Mouse (Mus musculus): ENCODE data around the gene Lamtor1.
A peak's percentile ranks its signal among the peaks of the same experiment; 100 is the strongest.

Lamtor1 gene

GRCm38 (mm10) chr7:101905561-101906286, at the start of gene Lamtor1:
TSS of gene Lamtor1 (plus strand) at chr7:101905904.
- DNase-seq (ENCODE audit: low read depth, low spot score) = peak; percentile 98

GRCm38 (mm10) chr7:101857094-101857493, 48.6 kb upstream of the Lamtor1 start, which contains the start of gene Folr2:
TSS of gene Folr2 (minus strand) at chr7:101857194.
- no peak for DNase-seq (ENCODE audit: low read depth, low spot score)

- no peak for DNase-seq (ENCODE audit: low read depth, low spot score)
Observed at GRCm38 (mm10) chr7:101858362-101858761, 47.3 kb upstream of the Lamtor1 start.

DNA sequence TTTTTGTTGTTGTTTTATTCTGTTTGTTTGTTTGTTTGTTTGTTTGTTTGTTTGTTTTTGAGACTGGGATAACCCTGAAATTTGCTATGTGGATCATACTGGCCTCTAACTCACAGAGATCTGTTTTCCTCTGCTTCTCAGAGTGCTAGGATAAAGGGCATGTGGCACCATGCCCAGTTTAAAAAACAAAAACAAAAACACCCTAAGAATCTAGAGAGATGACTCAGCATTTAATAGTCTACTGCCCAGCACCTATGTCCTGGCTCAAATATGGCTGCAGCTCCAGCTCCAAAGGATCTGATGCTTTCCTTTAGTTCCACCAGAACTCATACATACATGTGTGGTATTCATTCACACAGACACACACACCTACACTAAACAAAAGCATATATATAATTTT, 44.7 kb upstream of the Lamtor1 start:
- DNase-seq (ENCODE audit: low read depth, low spot score) = no peak

DNA sequence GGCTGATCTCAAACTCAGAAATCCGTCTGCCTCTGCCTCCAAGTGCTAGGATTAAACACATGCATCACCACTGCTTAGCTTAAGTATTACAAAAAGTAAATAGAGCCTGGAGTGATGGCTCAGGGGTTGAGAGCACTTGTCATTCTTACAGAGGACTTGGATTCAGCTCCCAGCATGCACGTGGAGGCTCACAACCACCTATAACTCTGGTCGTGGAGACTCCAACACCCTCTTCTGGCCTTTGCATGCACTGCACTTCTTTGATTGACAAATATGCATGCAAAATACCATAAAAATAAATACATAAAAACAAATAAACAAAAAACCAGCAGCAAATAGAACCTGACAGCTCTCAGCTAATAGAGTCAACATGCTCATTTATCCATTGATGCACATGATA, 43.4 kb upstream of the Lamtor1 start:
- no peak for DNase-seq (ENCODE audit: low read depth, low spot score)

GRCm38 (mm10) chr7:101863415-101863814, 42.3 kb upstream of the Lamtor1 start, which contains the start of gene Anapc15:
TSS of gene Anapc15 (plus strand) at chr7:101863715.
- no peak for DNase-seq (ENCODE audit: low read depth, low spot score)

DNA sequence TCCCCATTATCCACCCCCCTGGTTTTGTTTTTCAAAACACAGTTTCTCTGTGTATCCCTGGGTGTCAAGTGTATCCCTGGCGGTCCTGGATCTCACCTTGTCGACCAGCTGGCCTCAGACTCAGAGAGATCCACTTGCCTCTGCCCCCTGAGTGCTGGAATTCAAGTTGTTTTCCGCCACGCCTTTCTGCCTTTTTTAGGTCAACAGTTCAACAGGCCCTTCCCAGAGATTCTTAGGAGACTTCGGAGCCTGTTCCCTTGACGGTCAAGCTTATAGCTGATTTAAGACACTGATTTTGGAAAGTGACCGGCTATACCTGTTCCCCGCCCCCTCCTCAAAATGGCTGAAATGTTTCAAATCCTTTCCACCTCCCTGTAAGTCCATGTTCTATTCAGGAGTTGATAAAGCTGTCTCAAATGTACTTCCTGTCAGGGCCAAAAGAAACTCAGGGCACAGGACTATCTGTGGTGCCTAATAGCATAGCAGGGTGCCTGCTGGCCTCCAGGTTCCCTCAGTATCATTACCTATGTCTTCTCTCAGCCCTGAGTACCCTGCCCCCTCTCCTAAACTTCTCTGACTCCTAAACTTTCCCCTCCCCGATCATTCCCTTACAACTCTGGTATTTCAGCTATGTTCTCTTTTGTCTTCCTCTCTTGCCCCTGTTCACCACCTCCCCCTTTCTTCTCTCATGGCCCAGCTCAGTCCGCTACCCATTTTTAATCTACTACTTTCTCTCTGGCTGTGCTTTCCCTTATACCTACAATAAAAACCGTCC, 39.0 kb upstream of the Lamtor1 start:
- no peak for DNase-seq (ENCODE audit: low read depth, low spot score)

GRCm38 (mm10) chr7:101867482-101867881, 38.2 kb upstream of the Lamtor1 start:
- DNase-seq (ENCODE audit: low read depth, low spot score) = no peak

- no peak for DNase-seq (ENCODE audit: low read depth, low spot score)
Observed at GRCm38 (mm10) chr7:101868241-101869162, 37.2 kb upstream of the Lamtor1 start.

GRCm38 (mm10) chr7:101869163-101869500, 36.6 kb upstream of the Lamtor1 start:
- no peak for DNase-seq (ENCODE audit: low read depth, low spot score)

DNA sequence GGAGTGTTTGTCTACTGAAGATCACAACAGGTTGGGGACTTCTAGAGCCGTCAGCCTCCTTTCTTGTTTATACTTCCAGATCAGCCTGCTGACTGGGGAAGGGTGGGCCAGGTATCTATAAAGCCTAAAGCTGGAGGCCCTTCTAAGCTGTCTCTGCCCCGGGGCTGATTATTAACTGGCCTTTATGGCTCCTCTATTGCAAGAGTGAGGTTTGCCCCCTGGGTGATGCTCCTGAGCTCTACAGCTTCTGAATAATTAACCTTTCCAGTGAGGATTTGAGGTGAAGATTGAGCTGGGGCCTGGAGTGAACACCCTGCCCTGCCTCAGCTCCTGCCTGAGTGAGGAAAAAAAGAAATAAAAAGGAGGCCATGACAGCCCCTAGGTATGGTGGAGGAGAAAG, 35.1 kb upstream of the Lamtor1 start, which contains the start of gene Folr1:
Folr1 (minus strand) TSS at position 160 of the 400 bp plus-strand sequence.
- no peak for DNase-seq (ENCODE audit: low read depth, low spot score)

DNA sequence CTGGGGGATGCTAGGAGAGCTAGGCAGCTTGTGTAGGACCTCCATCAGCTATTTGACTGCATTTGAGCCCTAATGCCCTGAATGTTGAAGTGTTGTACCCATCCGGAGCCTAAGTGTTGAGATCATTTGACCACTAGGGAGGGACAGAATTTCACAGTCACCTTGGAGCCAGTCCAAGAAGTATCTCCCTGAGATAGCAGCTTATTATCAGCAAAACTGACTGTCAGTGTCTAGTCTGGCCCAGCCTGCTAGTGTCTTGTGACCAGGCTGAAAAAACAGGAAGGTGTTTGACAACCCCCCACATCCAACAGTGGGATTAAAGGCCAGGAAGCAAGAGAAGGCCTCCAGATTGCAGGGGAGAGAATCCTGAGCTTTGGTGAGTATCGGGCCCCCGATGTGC, 34.4 kb upstream of the Lamtor1 start:
- no peak for DNase-seq (ENCODE audit: low read depth, low spot score)

GRCm38 (mm10) chr7:101875978-101876377, 29.7 kb upstream of the Lamtor1 start:
- DNase-seq (ENCODE audit: low read depth, low spot score) = no peak

- DNase-seq (ENCODE audit: low read depth, low spot score) = no peak
Observed at GRCm38 (mm10) chr7:101880855-101881254, 24.8 kb upstream of the Lamtor1 start.

DNA sequence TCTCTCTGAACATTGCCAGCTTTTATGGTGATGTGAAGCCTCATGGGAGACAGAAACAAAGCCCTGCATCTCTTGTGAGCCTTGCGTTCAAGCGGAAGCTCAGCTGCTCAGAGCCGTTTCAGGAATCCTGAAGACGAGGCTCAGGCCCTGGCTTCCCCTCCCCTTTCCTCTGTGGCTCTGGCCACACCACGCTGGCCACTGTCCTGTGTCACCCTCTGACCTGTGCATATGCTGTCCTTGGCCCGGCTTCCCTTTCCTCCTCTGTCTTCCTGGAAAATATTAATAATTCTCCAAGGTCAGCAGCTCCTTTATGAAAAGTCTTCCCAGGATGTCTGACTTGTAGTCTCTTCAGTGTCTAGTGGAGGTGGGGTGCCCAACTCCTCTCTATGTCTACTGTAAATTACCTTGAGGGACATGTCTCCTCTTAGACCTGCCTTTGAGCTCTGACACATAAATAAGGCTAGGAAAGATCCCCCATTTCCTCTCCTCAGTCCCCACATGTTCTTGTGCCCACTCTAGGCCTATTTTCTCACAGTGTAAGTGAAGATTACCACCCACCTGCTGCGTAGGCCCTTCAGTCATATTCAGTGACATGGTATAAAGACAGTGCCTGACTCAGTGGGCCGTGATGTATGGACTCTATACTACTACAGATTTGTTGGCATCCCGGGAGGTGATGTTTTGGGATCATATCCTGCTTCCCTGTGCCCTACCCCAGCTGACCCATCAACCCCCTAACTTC, 23.1 kb upstream of the Lamtor1 start:
- DNase-seq (ENCODE audit: low read depth, low spot score) = no peak

GRCm38 (mm10) chr7:101884160-101884559, 21.5 kb upstream of the Lamtor1 start:
- DNase-seq (ENCODE audit: low read depth, low spot score) = no peak

GRCm38 (mm10) chr7:101886274-101886673, 19.4 kb upstream of the Lamtor1 start:
- DNase-seq (ENCODE audit: low read depth, low spot score) = no peak

GRCm38 (mm10) chr7:101888460-101888859, 17.2 kb upstream of the Lamtor1 start:
- DNase-seq (ENCODE audit: low read depth, low spot score) = no peak

DNA sequence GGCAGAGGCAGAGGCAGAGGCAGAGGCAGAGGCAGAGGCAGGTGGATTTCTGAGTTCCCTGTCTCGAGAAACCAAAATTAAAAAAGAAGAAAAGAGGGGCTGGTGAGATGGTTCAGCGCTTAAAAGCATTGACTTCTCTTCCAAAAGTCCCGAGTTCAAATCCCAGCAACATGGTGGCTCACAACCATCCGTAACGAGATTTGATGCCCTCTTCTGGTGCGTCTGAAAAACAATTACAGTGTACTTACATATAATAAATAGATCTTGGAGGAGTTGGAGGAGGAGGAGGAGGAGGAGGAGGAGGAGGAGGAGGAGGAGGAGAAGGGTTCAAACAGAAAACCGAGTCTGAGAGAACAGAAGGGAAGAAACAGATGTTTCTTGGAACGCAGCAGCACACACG, 10.0 kb upstream of the Lamtor1 start:
- DNase-seq (ENCODE audit: low read depth, low spot score) = no peak

DNA sequence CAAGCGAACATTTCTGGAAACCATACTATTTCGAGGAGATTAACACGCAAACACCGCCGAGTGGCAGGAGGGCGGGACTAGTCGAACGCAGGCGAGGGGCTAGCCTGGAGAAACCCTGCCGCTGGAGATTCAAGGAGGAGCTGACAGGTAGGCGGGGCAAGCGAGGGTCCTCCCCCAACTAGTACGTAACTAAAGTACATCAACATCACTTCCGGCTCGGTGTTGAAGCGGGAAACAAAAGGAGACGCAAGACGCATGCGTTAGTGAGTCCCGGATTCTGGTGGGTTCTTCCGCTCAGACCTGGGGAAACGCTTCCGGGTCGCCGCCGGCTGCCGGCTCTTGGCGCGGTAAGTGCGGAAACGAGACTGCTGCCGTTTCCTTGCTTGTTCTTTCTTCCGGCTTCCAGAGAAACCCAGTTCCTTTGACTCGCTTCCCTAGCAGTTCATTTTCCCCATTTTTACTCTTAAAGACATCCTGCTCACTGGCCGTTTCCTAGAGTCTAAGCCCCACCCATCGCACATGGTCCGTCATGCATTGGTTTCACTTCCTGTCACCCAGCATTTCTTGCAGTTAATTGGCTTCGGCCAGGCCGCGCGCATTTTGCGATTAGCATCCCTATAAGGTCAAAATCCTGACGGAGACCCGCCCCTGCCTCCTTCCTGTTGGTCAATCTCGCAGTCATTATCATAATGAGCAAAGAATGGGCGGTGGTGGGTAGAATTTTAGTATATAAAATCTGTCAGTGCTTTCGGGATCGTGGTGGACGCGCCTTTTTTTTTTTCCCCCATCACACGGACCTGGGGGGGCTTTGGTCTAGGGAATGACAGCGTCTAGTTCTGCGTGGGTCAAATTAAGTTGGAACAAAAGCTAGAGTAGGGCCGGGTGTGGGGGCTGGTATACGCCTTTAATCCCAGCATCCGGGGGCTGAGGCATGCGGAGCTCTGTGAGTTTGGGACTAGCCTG, 9.3 kb upstream of the Lamtor1 start:
- peak; percentile 99 for DNase-seq (ENCODE audit: low read depth, low spot score)

Measured in CD4-positive helper T cell, adult 2 months (primary cell).